Mouse (Mus musculus) liver, postnatal 0 days (tissue): ENCODE data around the gene Actl11.

Experiments
- CTCF ChIP-seq: sonication (generic); IDR thresholded peaks from 2 replicates; pipeline ENCODE4 v1.5.1; 2016; ENCODE audit warnings: antibody characterized with exemption, low read depth
- EP300 ChIP-seq: IDR thresholded peaks from 2 replicates; pipeline ENCODE4 v1.6.1; 2016; ENCODE audit warnings: antibody characterized with exemption, low read depth, mild to moderate bottlenecking

DNA sequence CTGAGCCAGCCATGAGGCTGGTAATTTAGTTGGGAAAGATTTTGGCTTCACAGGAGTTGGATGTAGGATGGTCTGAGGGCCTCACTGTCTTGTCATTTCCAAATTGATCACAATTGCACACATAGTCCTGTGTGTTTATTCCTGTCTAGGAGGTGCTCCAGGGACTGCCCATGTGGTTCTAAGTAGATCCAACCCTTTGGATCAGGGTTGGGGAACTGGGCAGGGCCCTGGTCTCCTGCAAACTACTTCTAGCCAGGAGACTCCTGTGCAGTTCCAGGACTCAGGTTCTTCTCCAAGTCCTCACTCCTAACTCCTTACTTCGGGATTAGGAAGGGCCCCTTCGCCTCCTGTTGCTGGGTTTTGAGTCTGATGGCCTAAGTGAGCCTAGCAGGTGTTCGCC is 7.1 kb downstream of the Actl11 start, which contains the start of gene Camkv:
- TF ChIP-seq EP300 = no peak
- no peak for TF ChIP-seq CTCF
